Comparison of ENCODE assay signal across 8 mouse cellular contexts in the genomic region with DNA sequence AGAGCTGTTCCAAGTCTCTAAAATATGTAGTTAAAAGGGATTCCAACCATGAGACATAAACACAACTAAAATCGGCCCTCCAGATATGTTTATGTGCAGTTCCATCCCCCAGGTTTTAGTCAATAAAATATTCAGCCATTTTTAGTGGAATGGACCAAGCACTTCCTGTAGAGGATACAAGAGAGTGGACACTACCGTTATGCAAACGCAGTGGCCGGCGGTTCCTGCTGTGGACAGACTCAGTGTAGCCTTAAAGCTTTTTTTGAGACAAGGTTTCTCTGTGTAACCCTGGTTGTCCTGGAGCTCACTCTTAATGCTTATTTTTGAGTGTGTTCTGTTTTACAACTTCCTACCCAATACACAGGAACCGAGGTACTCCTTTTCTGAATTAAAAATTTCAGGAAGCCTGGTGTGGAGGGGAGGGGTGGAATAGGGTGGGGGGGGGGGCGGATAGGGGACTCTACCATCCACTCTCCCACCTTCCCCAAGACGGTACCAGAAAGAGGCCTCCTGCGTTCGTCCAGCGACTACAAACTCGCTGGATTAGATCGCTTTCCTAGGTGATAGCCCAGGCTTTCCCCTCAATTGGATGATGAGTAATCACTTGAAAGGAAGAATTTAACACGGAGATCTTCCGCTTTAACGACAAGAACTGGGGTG. TPM values are rescaled to one million over a fixed set of nuclear protein-coding genes. Genes with fewer than 3 reads are reported as not detected.
DNase-seq lines count a peak whose midpoint lies in the region; ATAC-seq and TF ChIP-seq lines count a peak whose summit lies in the region.

No protein-coding gene starts in this region.

- H3K27me3 ChIP-seq in neural tube, embryonic 11.5 days (ENCODE audit: control insufficient read depth, insufficient read depth, low read length), result no peaks in the 10 kb centered on the region
- no peaks in the 10 kb centered on the region for H3K27me3 ChIP-seq in liver, embryonic 11.5 days (replicated peaks; ENCODE audit: control insufficient read depth, insufficient read depth, low read length)
- H3K27me3 ChIP-seq in stomach, postnatal 0 days (ENCODE audit: control insufficient read depth, insufficient read depth, low read length), result no peaks in the 10 kb centered on the region

- H3K4me2 ChIP-seq in neural tube, embryonic 11.5 days (ENCODE audit: low read depth), result peak overlapping the region; percentile 37
- H3K4me2 ChIP-seq in liver, embryonic 11.5 days, result peak overlapping the region; percentile 63
- H3K4me2 ChIP-seq in stomach, postnatal 0 days (replicated peaks; ENCODE audit: low read depth), result peak overlapping the region; percentile 53

- H3K4me3 ChIP-seq in neural tube, embryonic 11.5 days (ENCODE audit: low read depth, low read length), result peak overlapping the region; percentile 16
- H3K4me3 ChIP-seq in liver, embryonic 11.5 days (ENCODE audit: low read depth, low read length), result peak overlapping the region; percentile 33
- peak overlapping the region; percentile 25 for H3K4me3 ChIP-seq in stomach, postnatal 0 days (ENCODE audit: low read depth, low read length)

- H3K27ac ChIP-seq in neural tube, embryonic 11.5 days (ENCODE audit: low read depth, low read length), result no peak overlapping the region
- no peak overlapping the region for H3K27ac ChIP-seq in liver, embryonic 11.5 days (ENCODE audit: low read depth, low read length)
- H3K27ac ChIP-seq in stomach, postnatal 0 days (replicated peaks), result no peak overlapping the region

- TF ChIP-seq CTCF in stomach, postnatal 0 days (IDR thresholded peaks at IDR 0.05; ENCODE audit: low read depth), result no peak

- DNase-seq in cerebellum, adult 11 months, result no peak
- no peak for DNase-seq in neural tube, embryonic 11.5 days (ENCODE audit: low spot score)
- no peak for DNase-seq in neural tube, embryonic 10.5 days (ENCODE audit: extremely low spot score, low spot score)
- DNase-seq in liver, embryonic 11.5 days (ENCODE audit: low spot score), result no peak
- DNase-seq in stomach, postnatal 0 days (ENCODE audit: low spot score), result no peak
- DNase-seq in thymus, postnatal 14 days, result no peak

- no peaks in the 10 kb centered on the region for H3K36me3 ChIP-seq in neural tube, embryonic 11.5 days (ENCODE audit: control insufficient read depth, insufficient read depth, low read length)
- no peaks in the 10 kb centered on the region for H3K36me3 ChIP-seq in liver, embryonic 11.5 days (ENCODE audit: control insufficient read depth, insufficient read depth, low read length)
- H3K36me3 ChIP-seq in stomach, postnatal 0 days (ENCODE audit: control insufficient read depth, insufficient read depth, low read length), result no peaks in the 10 kb centered on the region

- 40% methylated on average over 16 of the region's 16 CpGs for WGBS in neural tube, embryonic 11.5 days
- WGBS in liver, embryonic 11.5 days, result 27% methylated on average over 16 of the region's 16 CpGs
- 32% methylated on average over 16 of the region's 16 CpGs for WGBS in stomach, postnatal 0 days

- H3K4me1 ChIP-seq in neural tube, embryonic 11.5 days (ENCODE audit: control insufficient read depth, insufficient read depth, low read length), result 0 out of 2 replicates have a peak, but pooled peaks cover 6% of the 10 kb centered on the region
- H3K4me1 ChIP-seq in liver, embryonic 11.5 days (replicated peaks; ENCODE audit: control insufficient read depth, insufficient read depth, low read length), result peaks cover 5% of the 10 kb centered on the region; the same call in 1 of the 2 replicates
- peaks cover 6% of the 10 kb centered on the region; the same call in 1 of the 2 replicates for H3K4me1 ChIP-seq in stomach, postnatal 0 days (replicated peaks; ENCODE audit: control insufficient read depth, insufficient read depth)

- TF ChIP-seq EP300 in stomach, postnatal 0 days (optimal IDR thresholded peaks at IDR 0.05), result no peak

- 0 out of 2 replicates have a peak, but pooled peaks have one; percentile 11 for ATAC-seq in cerebellum, adult (ENCODE audit: insufficient number of reproducible peaks, low FRiP score, low TSS enrichment)
- ATAC-seq in neural tube, embryonic 11.5 days (ENCODE audit: insufficient read depth, low FRiP score, low TSS enrichment), result 0 out of 2 replicates have a peak, but pooled peaks have one; percentile 27
- 0 out of 2 replicates have a peak, but pooled peaks have one; percentile 23 for ATAC-seq in liver, embryonic 11.5 days (replicated peaks; ENCODE audit: low FRiP score)
- ATAC-seq in stomach, postnatal 0 days (ENCODE audit: low FRiP score, low TSS enrichment), result no peak
- no peak; the same call in 1 of the 2 replicates for ATAC-seq in monocyte, adult 5-6 weeks (replicated peaks; ENCODE audit: insufficient number of reproducible peaks, low FRiP score, low TSS enrichment, poor library complexity, severe bottlenecking)

- H3K9ac ChIP-seq in neural tube, embryonic 11.5 days (ENCODE audit: low read length), result peak overlapping the region; percentile 45
- no peak overlapping the region; the same call in 1 of the 2 replicates for H3K9ac ChIP-seq in liver, embryonic 11.5 days (ENCODE audit: low read depth, low read length)
- peak overlapping the region; percentile 43 for H3K9ac ChIP-seq in stomach, postnatal 0 days (ENCODE audit: low read length)

- no peaks in the 10 kb centered on the region for H3K9me3 ChIP-seq in neural tube, embryonic 11.5 days (ENCODE audit: control insufficient read depth, low read length)
- no peaks in the 10 kb centered on the region for H3K9me3 ChIP-seq in liver, embryonic 11.5 days (ENCODE audit: control insufficient read depth, low read length)
- no peaks in the 10 kb centered on the region for H3K9me3 ChIP-seq in stomach, postnatal 0 days (ENCODE audit: control insufficient read depth, low read length)

RNA-seq across cellular contexts. Expression of gene Tiparp, which starts 57.7 kb away (rescaled TPM):
- polyA plus RNA-seq in neural tube, embryonic 11.5 days (2014; fragmentation: Nextera tagmentation; extraction: Ambion mirVana), result 33.3 and 36.9 TPM in 2 replicates
- polyA plus RNA-seq in liver, embryonic 11.5 days (2014; fragmentation: Nextera tagmentation; extraction: Ambion mirVana), result 18.0 and 20.9 TPM in 2 replicates
- 19.8 and 20.2 TPM in 2 replicates for polyA plus RNA-seq in stomach, postnatal 0 days (2015; fragmentation: Nextera tagmentation; extraction: Ambion mirVana)
- total RNA-seq in monocyte, adult 5-6 weeks (2017), result 41.8 to 78.8 TPM (median 72.4 TPM) in 3 replicates

Comparison
In these comparisons a context has a peak if more than half of its experiments do, and no peak if none do; other contexts are left out.
1. ATAC-seq: peak in cerebellum, adult (single experiment), neural tube, embryonic 11.5 days (single experiment) and liver, embryonic 11.5 days (single experiment); none in stomach, postnatal 0 days (single experiment) and monocyte, adult 5-6 weeks (single experiment).
2. Peak in every context shown above with its lines, with median percentiles within 50 percentile points of each other: H3K4me2 ChIP-seq and H3K4me3 ChIP-seq.